Mouse (Mus musculus) forebrain, embryonic 12.5 days (tissue): ENCODE results near the gene Scube3. TPM values are rescaled to one million over a fixed set of nuclear protein-coding genes. Genes with fewer than 3 reads are reported as not detected.
A peak's percentile ranks its signal among the peaks of the same experiment; 100 is the strongest.

Experiments
- ATAC-seq: fragments of 200-750 bp; cut with Nextera tagmentation; 2 replicates; pipeline ENCODE4 v1.8.0; 2017; ENCODE audit warnings: moderate TSS enrichment; ENCODE audit not compliant: low FRiP score
- H3K27ac ChIP-seq: fragments of 300-500 bp; sonication (generic); 2 replicates; pipeline ENCODE4 v1.5.1; 2016; ENCODE audit warnings: mild to moderate bottlenecking
- H3K27me3 ChIP-seq: fragments of 300-500 bp; sonication (generic); 2 replicates; pipeline ENCODE4 v1.6.1; 2016; ENCODE audit warnings: mild to moderate bottlenecking
- H3K36me3 ChIP-seq: fragments of 300-500 bp; sonication (generic); replicated peaks from 2 replicates; pipeline ENCODE4 v1.6.1; 2016; ENCODE audit warnings: mild to moderate bottlenecking
- H3K4me1 ChIP-seq: fragments of 300-500 bp; sonication (generic); 2 replicates; pipeline ENCODE4 v1.6.1; 2016
- H3K4me2 ChIP-seq: fragments of 300-500 bp; sonication (generic); 2 replicates; pipeline ENCODE4 v1.6.1; 2016; ENCODE audit warnings: mild to moderate bottlenecking, moderate library complexity
- H3K4me3 ChIP-seq: fragments of 300-500 bp; sonication (generic); replicated peaks from 2 replicates; pipeline ENCODE4 v1.5.1; 2016; ENCODE audit warnings: mild to moderate bottlenecking
- H3K9ac ChIP-seq: fragments of 300-500 bp; sonication (generic); 2 replicates; pipeline ENCODE4 v1.6.1; 2016; ENCODE audit warnings: mild to moderate bottlenecking
- H3K9me3 ChIP-seq: fragments of 300-500 bp; sonication (generic); 2 replicates; pipeline ENCODE4 v1.6.1; 2016
- WGBS: fragments of 180-500 bp; shearing (Covaris S2); methylation state at CpG from one replicate; pipeline ENCODE4 v1.1.7; 2016; 5-methylcytosine and 5-hydroxymethylcytosine counted together
- polyA plus RNA-seq: library from polyadenylated mRNA; unstranded; fragments of >200 nt; fragmentation: Nextera tagmentation; extraction: Ambion mirVana; gene quantifications from 2 replicates; pipeline ENCODE4 v1.2.1, GENCODE M21; 2016

The Scube3 gene
- polyA plus RNA-seq, 1 experiment from 2014 or later = 7.0 TPM

- Histone ChIP-seq H3K4me1 (peaks cover 32% of the 10 kb centered on the region), H3K27ac (peak overlapping the region; percentile 6; the same call in 1 of the 2 replicates)
Observed at GRCm38 (mm10) chr17:28136266-28136665, 5.7 kb upstream of the Scube3 start.

DNA sequence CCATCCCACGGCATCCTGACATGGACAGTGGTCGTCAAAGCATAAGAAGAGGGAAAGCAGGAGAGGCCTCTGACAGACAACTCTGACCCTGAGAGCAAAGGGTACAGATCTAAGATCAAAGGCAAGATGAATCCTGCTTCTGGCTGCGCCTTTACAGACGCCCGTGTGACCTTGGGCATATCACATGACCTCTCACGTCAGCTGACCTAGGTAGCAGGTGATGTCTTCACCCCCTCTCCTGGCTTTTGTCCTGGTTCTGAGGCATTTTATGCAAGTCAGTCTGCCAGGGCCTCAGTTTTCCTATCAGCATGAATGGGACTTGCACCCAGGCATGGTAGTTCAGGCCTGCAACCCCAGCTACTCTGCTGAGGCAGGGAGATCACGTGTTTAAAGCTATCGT is 3.9 kb upstream of the Scube3 start:
- 92% methylated on average over 8 of the region's 8 CpGs for whole genome bisulfite sequencing
- no peak for ATAC-seq
- no peaks in the 10 kb centered on the region for H3K36me3 ChIP-seq
- H3K27me3 ChIP-seq = peaks cover 26% of the 10 kb centered on the region
- H3K4me1 ChIP-seq = peaks cover 34% of the 10 kb centered on the region
- no peaks in the 10 kb centered on the region for H3K9me3 ChIP-seq
- no peak overlapping the region for H3K9ac ChIP-seq
- no peak overlapping the region for H3K27ac ChIP-seq
- no peak overlapping the region for H3K4me3 ChIP-seq
- H3K4me2 ChIP-seq = no peak overlapping the region

More at GRCm38 (mm10) chr17:28136266-28136665, 5.7 kb upstream of the Scube3 start:
- Histone ChIP-seq H3K27me3 (peaks cover 21% of the 10 kb centered on the region; the same call in 1 of the 2 replicates), H3K36me3 (no peaks in the 10 kb centered on the region), H3K4me2 (no peak overlapping the region), H3K9ac (no peak overlapping the region), H3K9me3 (no peaks in the 10 kb centered on the region), H3K4me3 (no peak overlapping the region)
- 53% methylated on average over 5 of the region's 5 CpGs for WGBS
- ATAC-seq = no peak

DNA sequence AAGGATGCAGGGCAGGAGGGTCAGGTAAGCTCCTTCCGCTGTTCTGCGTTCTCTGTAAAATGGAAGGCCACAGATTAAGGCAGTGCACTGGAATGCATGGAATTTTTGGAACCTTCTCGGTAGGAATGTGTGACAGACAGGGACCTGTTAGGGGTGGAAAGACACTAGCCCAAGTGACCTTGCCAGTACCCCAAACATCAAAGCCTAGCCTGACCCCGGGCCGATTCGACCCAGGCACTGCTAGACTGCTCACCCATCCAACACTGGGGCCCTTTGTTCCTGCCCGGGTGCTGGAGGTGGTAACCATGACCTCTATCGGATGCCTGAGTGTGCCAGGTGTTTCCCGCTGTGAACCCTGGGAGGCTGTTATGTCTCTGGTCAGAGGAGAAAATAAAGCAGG is 3.3 kb upstream of the Scube3 start:
- 79% methylated on average over 9 of the region's 9 CpGs for WGBS
- Histone ChIP-seq H3K4me3 (no peak overlapping the region), H3K27me3 (peaks cover 26% of the 10 kb centered on the region)

GRCm38 (mm10) chr17:28140431-28141204 is 1.3 kb upstream of the Scube3 start:
- 9% methylated on average over 13 of the region's 13 CpGs for WGBS
- H3K4me2 ChIP-seq = peak overlapping the region; percentile 93; the same call in 1 of the 2 replicates
- ATAC-seq = no peak
- peak overlapping the region; percentile 93 for H3K27ac ChIP-seq
- no peaks in the 10 kb centered on the region for H3K36me3 ChIP-seq
- H3K4me3 ChIP-seq = no peak overlapping the region
- H3K4me1 ChIP-seq = peaks cover 56% of the 10 kb centered on the region
- peak overlapping the region; percentile 85; the same call in 1 of the 2 replicates for H3K9ac ChIP-seq
- H3K9me3 ChIP-seq = no peaks in the 10 kb centered on the region
- peaks cover 24% of the 10 kb centered on the region for H3K27me3 ChIP-seq

More for the DNA sequence above, 3.3 kb upstream of the Scube3 start:
- H3K27ac ChIP-seq = no peak overlapping the region
- H3K4me2 ChIP-seq = no peak overlapping the region
- no peak overlapping the region for H3K9ac ChIP-seq
- no peaks in the 10 kb centered on the region for H3K9me3 ChIP-seq
- H3K4me1 ChIP-seq = peaks cover 37% of the 10 kb centered on the region
- no peaks in the 10 kb centered on the region for H3K36me3 ChIP-seq
- ATAC-seq = no peak

GRCm38 (mm10) chr17:28141205-28141650 is 713 bp upstream of the Scube3 start:
- peaks cover 61% of the 10 kb centered on the region for H3K4me1 ChIP-seq
- peak overlapping the region; percentile 85 for H3K9ac ChIP-seq
- H3K36me3 ChIP-seq = no peaks in the 10 kb centered on the region
- H3K4me3 ChIP-seq = peak overlapping the region; percentile 75
- ATAC-seq = peak; percentile 51
- H3K9me3 ChIP-seq = no peaks in the 10 kb centered on the region
- peaks cover 29% of the 10 kb centered on the region for H3K27me3 ChIP-seq
- peak overlapping the region; percentile 93 for H3K4me2 ChIP-seq
- peak overlapping the region; percentile 93 for H3K27ac ChIP-seq
- under 1% methylated on average over 15 of the region's 15 CpGs for WGBS

- Histone ChIP-seq H3K4me1 (peaks cover 74% of the 10 kb centered on the region), H3K27me3 (peaks cover 32% of the 10 kb centered on the region)
Observed at GRCm38 (mm10) chr17:28142700-28143610, 1.0 kb downstream of the Scube3 start.

GRCm38 (mm10) chr17:28143751-28144150 is 1.8 kb downstream of the Scube3 start:
- H3K4me3 ChIP-seq = peak overlapping the region; percentile 75
- peaks cover 6% of the 10 kb centered on the region; the same call in 1 of the 2 replicates for H3K36me3 ChIP-seq
- H3K4me1 ChIP-seq = peaks cover 81% of the 10 kb centered on the region
- peak overlapping the region; percentile 93 for H3K4me2 ChIP-seq
- no peaks in the 10 kb centered on the region for H3K9me3 ChIP-seq
- peaks cover 32% of the 10 kb centered on the region for H3K27me3 ChIP-seq
- no peak for ATAC-seq
- WGBS = 2% methylated on average over 9 of the region's 9 CpGs
- no peak overlapping the region for H3K27ac ChIP-seq
- peak overlapping the region; percentile 85 for H3K9ac ChIP-seq

More at GRCm38 (mm10) chr17:28142700-28143610, 1.0 kb downstream of the Scube3 start:
- Histone ChIP-seq H3K9ac (peak overlapping the region; percentile 85), H3K4me2 (peak overlapping the region; percentile 93), H3K4me3 (peak overlapping the region; percentile 75), H3K9me3 (no peaks in the 10 kb centered on the region), H3K36me3 (peaks cover 1% of the 10 kb centered on the region; the same call in 1 of the 2 replicates), H3K27ac (peak overlapping the region; percentile 93)
- 1% methylated on average over 33 of the region's 33 CpGs for WGBS
- no peak for ATAC-seq

GRCm38 (mm10) chr17:28144241-28144640 is 2.3 kb downstream of the Scube3 start:
- Histone ChIP-seq H3K27me3 (peaks cover 32% of the 10 kb centered on the region), H3K9ac (peak overlapping the region; percentile 85), H3K4me3 (peak overlapping the region; percentile 75), H3K27ac (no peak overlapping the region), H3K4me1 (peaks cover 86% of the 10 kb centered on the region), H3K36me3 (peaks cover 6% of the 10 kb centered on the region; the same call in 1 of the 2 replicates), H3K4me2 (peak overlapping the region; percentile 93), H3K9me3 (no peaks in the 10 kb centered on the region)
- no peak for ATAC-seq
- WGBS = 6% methylated on average over 6 of the region's 6 CpGs

GRCm38 (mm10) chr17:28148288-28148687 is 6.3 kb downstream of the Scube3 start:
- Histone ChIP-seq H3K9ac (no peak overlapping the region), H3K27me3 (peaks cover 15% of the 10 kb centered on the region; the same call in 1 of the 2 replicates), H3K4me3 (no peak overlapping the region), H3K27ac (no peak overlapping the region), H3K4me1 (peaks cover 68% of the 10 kb centered on the region), H3K36me3 (peaks cover 14% of the 10 kb centered on the region), H3K9me3 (no peaks in the 10 kb centered on the region), H3K4me2 (no peak overlapping the region)
- ATAC-seq = no peak
- 84% methylated on average over 3 of the region's 3 CpGs for WGBS

DNA sequence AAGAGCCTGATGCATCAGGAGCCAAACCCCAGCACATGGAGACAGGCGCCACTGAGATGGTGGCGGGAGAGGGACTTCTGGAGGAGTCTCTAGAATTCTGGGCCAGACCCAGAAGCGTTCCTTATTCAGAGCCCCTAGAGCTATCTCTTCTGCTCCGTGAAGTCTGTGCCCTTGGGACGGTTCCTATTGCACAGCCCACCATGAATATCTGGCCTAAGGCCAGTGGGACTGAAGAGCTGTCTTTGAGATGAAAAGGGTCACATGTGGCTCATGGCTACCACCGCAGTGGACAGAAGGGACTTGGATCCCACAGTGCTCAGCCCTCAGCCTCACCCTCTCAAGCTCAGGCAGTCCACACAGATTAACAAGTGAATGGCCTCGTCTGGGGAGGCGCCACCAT is 7.8 kb downstream of the Scube3 start:
- no peak for ATAC-seq
- peak overlapping the region; percentile 36; the same call in 1 of the 2 replicates for H3K9ac ChIP-seq
- H3K27me3 ChIP-seq = peaks cover 10% of the 10 kb centered on the region; the same call in 1 of the 2 replicates
- H3K4me2 ChIP-seq = no peak overlapping the region
- 67% methylated on average over 8 of the region's 8 CpGs for WGBS
- 0 out of 2 replicates have a peak overlapping the region, but pooled peaks have one; percentile 13 for H3K27ac ChIP-seq
- H3K36me3 ChIP-seq = peaks cover 14% of the 10 kb centered on the region
- no peak overlapping the region for H3K4me3 ChIP-seq
- no peaks in the 10 kb centered on the region for H3K9me3 ChIP-seq
- peaks cover 53% of the 10 kb centered on the region for H3K4me1 ChIP-seq

GRCm38 (mm10) chr17:28150456-28150855 is 8.5 kb downstream of the Scube3 start:
- Histone ChIP-seq H3K36me3 (peaks cover 14% of the 10 kb centered on the region), H3K9me3 (no peaks in the 10 kb centered on the region), H3K27ac (no peak overlapping the region), H3K9ac (no peak overlapping the region), H3K4me2 (no peak overlapping the region), H3K4me1 (peaks cover 46% of the 10 kb centered on the region), H3K4me3 (no peak overlapping the region), H3K27me3 (peaks cover 8% of the 10 kb centered on the region; the same call in 1 of the 2 replicates)
- WGBS = 69% methylated on average over 12 of the region's 12 CpGs
- no peak for ATAC-seq

DNA sequence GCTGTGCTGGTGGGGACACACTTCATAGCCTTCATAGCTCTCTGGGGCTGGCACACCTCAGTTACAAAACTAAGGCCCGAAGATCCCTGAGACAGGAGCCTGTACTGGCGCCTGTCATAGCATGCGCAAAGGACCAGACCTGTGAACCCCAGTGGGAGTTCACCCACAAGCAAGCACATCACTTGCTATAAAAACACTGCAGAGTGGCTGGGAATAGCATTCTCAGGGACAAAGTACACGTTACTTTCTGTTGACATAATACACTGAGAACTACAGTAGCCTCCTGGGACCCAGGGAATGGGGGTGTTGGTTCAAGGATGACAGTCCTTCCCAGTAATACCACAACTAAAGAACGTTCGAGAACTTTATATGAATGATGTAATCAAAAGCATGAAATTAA is 11.2 kb downstream of the Scube3 start:
- Histone ChIP-seq H3K27ac (no peak overlapping the region), H3K4me1 (peaks cover 21% of the 10 kb centered on the region), H3K4me3 (no peak overlapping the region), H3K4me2 (no peak overlapping the region), H3K27me3 (no peaks in the 10 kb centered on the region), H3K36me3 (peaks cover 32% of the 10 kb centered on the region), H3K9ac (no peak overlapping the region), H3K9me3 (no peaks in the 10 kb centered on the region)
- no peak for ATAC-seq
- WGBS = 91% methylated on average over 6 of the region's 6 CpGs
